Mouse (Mus musculus) bone marrow, adult 2 months (tissue): ENCODE results near the gene Zfand3.

Source experiments
- CTCF ChIP-seq: fragments of 200-500 bp; IDR thresholded peaks from 2 replicates; pipeline ENCODE4 v1.5.1; 2011; ENCODE audit warnings: low read length, control low read depth; ENCODE audit not compliant: control insufficient read depth, insufficient read depth
- POLR2A ChIP-seq: fragments of 200-500 bp; IDR thresholded peaks from 2 replicates; pipeline ENCODE4 v1.6.1; 2011; ENCODE audit warnings: low read depth, mild to moderate bottlenecking, control low read depth, low read length, borderline replicate concordance; ENCODE audit not compliant: control insufficient read depth

DNA sequence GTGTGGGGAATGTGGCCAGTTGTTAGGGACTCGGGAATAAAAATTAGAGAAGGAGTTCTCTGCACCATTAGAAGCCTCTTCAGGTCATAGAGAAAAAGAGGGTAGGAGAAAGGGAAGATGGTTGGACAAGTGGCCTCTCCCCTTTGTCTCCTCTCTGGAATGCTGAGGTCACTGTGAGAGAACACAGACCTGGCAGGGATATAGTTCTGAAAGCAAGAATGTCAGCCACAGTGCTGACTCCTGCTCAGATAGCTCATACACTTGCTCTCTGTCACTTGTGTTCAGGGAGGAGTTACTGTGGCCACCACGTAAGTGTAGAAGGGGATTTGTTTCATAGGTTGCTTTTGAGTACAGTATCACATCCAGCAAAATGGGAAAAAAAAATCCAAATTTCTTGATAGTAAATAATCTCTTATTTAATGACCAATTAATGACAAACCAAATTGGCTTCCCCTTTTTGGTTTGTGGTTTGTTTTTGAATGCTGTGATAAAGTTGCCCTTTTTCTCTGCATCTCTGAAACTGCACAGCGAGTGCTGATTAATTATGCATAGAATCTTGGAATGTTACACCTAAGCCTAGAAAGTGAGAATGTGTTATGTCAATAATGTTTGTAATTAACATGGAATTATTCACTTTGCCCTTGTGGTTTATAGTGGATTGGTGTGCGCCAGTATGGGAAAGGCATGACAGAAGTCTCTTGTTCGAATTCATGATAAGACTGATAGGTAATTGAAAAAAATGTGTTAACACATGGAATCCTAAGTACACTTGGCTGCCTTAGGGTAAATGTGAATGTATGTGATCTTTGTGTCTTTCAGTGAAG lies 47.2 kb downstream of the Zfand3 start:
- TF ChIP-seq POLR2A (no peak), CTCF (no peak)
